Comparison of ENCODE assay signal across 1 mouse cellular context in genomic region chr2:125456059-125456789, GRCm38 (mm10).
A peak's percentile ranks its signal among the peaks of the same experiment; 100 is the strongest.
TF ChIP-seq lines count a peak whose summit lies in the region.

No protein-coding gene starts in this region.

TF ChIP-seq in MEL, 35 proteins besides CTCF, POLR2A, EP300 and RAD21 (continued from another document):
- TF ChIP-seq JUND (IDR thresholded peaks at IDR 0.05; ENCODE audit: low read depth, low read length) (no peak), ZMIZ1 (IDR thresholded peaks at IDR 0.05; ENCODE audit: low read depth, low read length) (no peak), POLR2AphosphoS5 (IDR thresholded peaks at IDR 0.05; ENCODE audit: borderline replicate concordance, low read depth, low read length) (no peak), ZKSCAN1 (IDR thresholded peaks at IDR 0.05; ENCODE audit: low read depth, low read length) (no peak), SMC3 (IDR thresholded peaks at IDR 0.05; ENCODE audit: low read depth, low read length) (peak; percentile 23; the same call in 1 of the 2 replicates)
